17 mouse cellular contexts compared by ENCODE assay signal in the genomic region with DNA sequence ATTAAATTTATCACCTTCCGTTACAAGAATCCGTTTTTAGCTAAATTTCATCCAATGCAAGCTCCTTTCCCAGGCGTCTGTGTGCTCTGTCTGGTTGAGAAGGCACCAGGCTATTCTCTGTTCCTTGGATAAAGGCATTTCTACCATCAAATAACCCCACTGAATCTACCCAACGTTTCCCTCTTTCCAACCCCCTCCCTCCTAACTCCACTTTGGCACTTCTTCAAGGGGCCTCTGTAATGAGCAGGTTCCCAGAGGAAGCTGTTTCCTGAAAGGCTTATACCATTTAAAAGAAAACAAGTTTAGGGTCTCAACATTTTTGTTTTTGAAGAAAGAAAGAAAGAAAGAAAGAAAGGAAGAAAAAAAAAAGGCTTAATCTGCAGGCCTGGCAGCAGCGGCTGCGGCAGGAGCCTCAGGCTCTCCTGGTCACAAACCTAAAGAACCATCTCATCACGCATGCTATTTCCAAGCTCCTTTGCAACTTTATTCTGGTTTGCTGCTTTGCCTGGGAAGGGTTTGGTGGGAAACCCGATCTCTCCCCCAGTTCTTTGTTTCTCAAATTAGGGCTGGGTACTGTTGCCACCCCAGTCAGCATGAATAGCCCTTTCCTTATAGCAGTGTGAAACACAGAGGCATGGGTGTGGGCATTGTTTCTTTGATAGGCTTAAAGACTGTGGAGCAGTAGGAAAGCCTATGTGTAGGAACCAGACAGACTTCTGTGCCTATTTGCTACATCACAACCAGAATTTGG.
DNase-seq lines count a peak whose midpoint lies in the region; ATAC-seq lines count a peak whose summit lies in the region.
"Had no signal": no experiment of that assay in that cellular context is flagged by ENCODE, and none has a peak within 500 bp of the region (broad histone marks: within the 10 kb centered on the region; RNA-seq: fewer than 3 reads in every experiment).

No protein-coding gene starts in this region.

- H3K27ac ChIP-seq in neural tube, embryonic 14.5 days (ENCODE audit: low read depth, low read length), result no peak overlapping the region
- peak overlapping the region; percentile 53; the same call in 1 of the 2 replicates for H3K27ac ChIP-seq in forebrain, embryonic 10.5 days
- peak overlapping the region; percentile 43; the same call in 1 of the 2 replicates for H3K27ac ChIP-seq in hindbrain, embryonic 14.5 days
- H3K27ac ChIP-seq in neural tube, embryonic 15.5 days (replicated peaks), result peak overlapping the region; percentile 20
- H3K27ac ChIP-seq: limb, embryonic 12.5 days had no signal

- H3K27me3 ChIP-seq in neural tube, embryonic 14.5 days (ENCODE audit: control insufficient read depth, insufficient read depth, low read length), result no peaks in the 10 kb centered on the region
- H3K27me3 ChIP-seq in forebrain, embryonic 10.5 days (ENCODE audit: poor library complexity, severe bottlenecking), result no peaks in the 10 kb centered on the region
- no peaks in the 10 kb centered on the region for H3K27me3 ChIP-seq in hindbrain, embryonic 14.5 days (ENCODE audit: control insufficient read depth, insufficient read depth, low read length)
- H3K27me3 ChIP-seq in neural tube, embryonic 15.5 days (replicated peaks), result no peaks in the 10 kb centered on the region
- H3K27me3 ChIP-seq: limb, embryonic 12.5 days had no signal

- H3K9ac ChIP-seq in neural tube, embryonic 14.5 days (replicated peaks; ENCODE audit: low read depth, low read length), result no peak overlapping the region
- H3K9ac ChIP-seq in hindbrain, embryonic 14.5 days, result no peak overlapping the region
- H3K9ac ChIP-seq in neural tube, embryonic 15.5 days (replicated peaks), result no peak overlapping the region
- H3K9ac ChIP-seq: limb, embryonic 12.5 days had no signal

- H3K4me3 ChIP-seq in neural tube, embryonic 14.5 days (ENCODE audit: low read depth, low read length), result no peak overlapping the region
- no peak overlapping the region for H3K4me3 ChIP-seq in forebrain, embryonic 10.5 days
- no peak overlapping the region for H3K4me3 ChIP-seq in hindbrain, embryonic 14.5 days (replicated peaks; ENCODE audit: low read length)
- no peak overlapping the region for H3K4me3 ChIP-seq in neural tube, embryonic 15.5 days (replicated peaks)
- H3K4me3 ChIP-seq: erythroblast, embryonic 14.5 days; limb, embryonic 12.5 days had no signal

- WGBS in neural tube, embryonic 14.5 days, result 35% methylated on average over 8 of the region's 8 CpGs
- 29% methylated on average over 8 of the region's 8 CpGs for WGBS in forebrain, embryonic 10.5 days
- 35% methylated on average over 8 of the region's 8 CpGs for WGBS in hindbrain, embryonic 14.5 days
- 32% methylated on average over 8 of the region's 8 CpGs for WGBS in neural tube, embryonic 15.5 days

- no peak overlapping the region for H3K4me2 ChIP-seq in neural tube, embryonic 14.5 days (ENCODE audit: low read depth, low read length)
- H3K4me2 ChIP-seq in hindbrain, embryonic 14.5 days (replicated peaks), result no peak overlapping the region
- H3K4me2 ChIP-seq in neural tube, embryonic 15.5 days, result no peak overlapping the region
- H3K4me2 ChIP-seq: limb, embryonic 12.5 days had no signal

- no peaks in the 10 kb centered on the region for H3K4me1 ChIP-seq in neural tube, embryonic 14.5 days (ENCODE audit: control insufficient read depth, insufficient read depth, low read length)
- peaks cover 9% of the 10 kb centered on the region for H3K4me1 ChIP-seq in forebrain, embryonic 10.5 days
- H3K4me1 ChIP-seq in hindbrain, embryonic 14.5 days (replicated peaks; ENCODE audit: control insufficient read depth, insufficient read depth, low read length), result no peaks in the 10 kb centered on the region
- no peaks in the 10 kb centered on the region for H3K4me1 ChIP-seq in neural tube, embryonic 15.5 days

- ATAC-seq in neural tube, embryonic 14.5 days (ENCODE audit: low read depth), result peak; percentile 61; the same call in 1 of the 2 replicates
- peak; percentile 74; the same call in 1 of the 2 replicates for ATAC-seq in hindbrain, embryonic 14.5 days (ENCODE audit: low FRiP score)
- ATAC-seq in neural tube, embryonic 15.5 days (ENCODE audit: low FRiP score), result peak; percentile 70
- no peak for ATAC-seq in frontal cortex, adult (ENCODE audit: low TSS enrichment)
- ATAC-seq: CD4-positive, CD25-positive, alpha-beta regulatory T cell, adult 4 months; intestine, embryonic 16.5 days had no signal

- H3K36me3 ChIP-seq in neural tube, embryonic 14.5 days (ENCODE audit: control insufficient read depth, insufficient read depth, low read length), result no peaks in the 10 kb centered on the region
- no peaks in the 10 kb centered on the region for H3K36me3 ChIP-seq in forebrain, embryonic 10.5 days (replicated peaks)
- H3K36me3 ChIP-seq in hindbrain, embryonic 14.5 days (replicated peaks; ENCODE audit: control insufficient read depth, insufficient read depth), result no peaks in the 10 kb centered on the region
- H3K36me3 ChIP-seq in neural tube, embryonic 15.5 days, result no peaks in the 10 kb centered on the region
- H3K36me3 ChIP-seq: limb, embryonic 12.5 days had no signal

- no peaks in the 10 kb centered on the region for H3K9me3 ChIP-seq in neural tube, embryonic 14.5 days (ENCODE audit: control insufficient read depth, low read length)
- H3K9me3 ChIP-seq in forebrain, embryonic 10.5 days, result no peaks in the 10 kb centered on the region
- H3K9me3 ChIP-seq in hindbrain, embryonic 14.5 days (ENCODE audit: control insufficient read depth, low read length), result no peaks in the 10 kb centered on the region
- H3K9me3 ChIP-seq in neural tube, embryonic 15.5 days (replicated peaks), result no peaks in the 10 kb centered on the region

- no peak for DNase-seq in neural tube, embryonic 10.5 days (ENCODE audit: extremely low spot score, low spot score)
- peak; percentile 18 for DNase-seq in forebrain, embryonic 10.5 days (ENCODE audit: extremely low spot score, low spot score)
- no peak for DNase-seq in hindbrain, embryonic 14.5 days (ENCODE audit: low spot score)
- DNase-seq in layer of hippocampus, adult 18-20 months (ENCODE audit: low spot score in 2 of 2), result no peak
- DNase-seq: adrenal gland, adult 2 months; cerebellum, postnatal 36 days; heart, postnatal 10 days; kidney, postnatal 10 days; layer of hippocampus, postnatal 36 days; lung, postnatal 4 days had no signal
